Mouse (Mus musculus) cerebellum, adult 18-20 months (tissue): ENCODE measurements at regions not wholly inside any gene's neighbourhood (a gene's known extent, or its start where the extent isn't known, plus 50 kb on each side); places are given as distances from the start of the nearest gene placed in this dataset.

ENCODE experiments used
- DNase-seq, 2 experiments: peaks; one replicate each; pipeline ENCODE4 v3.0.0; 2021

DNA sequence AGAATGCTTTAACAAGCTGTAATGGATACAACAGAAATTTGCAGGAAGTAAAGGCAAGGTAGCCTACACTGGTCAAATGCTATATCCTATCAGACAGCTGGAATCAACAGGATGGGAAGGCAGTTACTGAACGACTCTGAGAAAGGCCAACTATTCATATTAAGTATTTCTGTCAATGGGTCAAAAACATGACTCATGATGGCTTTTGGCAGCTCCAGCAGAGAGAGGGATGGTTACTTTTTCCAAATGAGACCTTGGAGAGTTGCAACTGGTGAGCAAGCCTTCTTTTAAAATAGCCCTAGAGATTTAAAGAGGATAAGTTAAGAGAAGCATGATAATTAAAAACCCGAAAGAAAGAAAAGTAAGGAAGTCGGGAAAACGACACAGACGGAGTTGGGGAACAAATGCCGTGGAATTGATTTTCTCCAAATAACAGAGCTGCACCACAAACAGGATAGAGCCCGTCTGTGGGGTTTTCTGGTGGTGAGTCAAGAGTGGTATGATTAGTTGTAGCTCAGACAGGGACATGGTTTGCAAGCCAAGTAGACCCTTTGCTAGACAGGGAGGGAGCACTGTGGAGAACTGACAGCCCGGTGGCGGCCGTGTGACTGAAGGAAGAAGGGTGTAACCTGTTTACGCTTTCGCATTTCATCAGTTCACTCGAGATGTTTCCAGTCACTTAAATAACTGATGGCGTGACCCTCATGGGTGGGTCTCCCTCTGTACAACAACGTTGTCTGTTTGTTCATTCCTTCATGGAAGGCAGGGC, 3638.1 kb upstream of the Gm7489 start:
- no peak for DNase-seq

DNA sequence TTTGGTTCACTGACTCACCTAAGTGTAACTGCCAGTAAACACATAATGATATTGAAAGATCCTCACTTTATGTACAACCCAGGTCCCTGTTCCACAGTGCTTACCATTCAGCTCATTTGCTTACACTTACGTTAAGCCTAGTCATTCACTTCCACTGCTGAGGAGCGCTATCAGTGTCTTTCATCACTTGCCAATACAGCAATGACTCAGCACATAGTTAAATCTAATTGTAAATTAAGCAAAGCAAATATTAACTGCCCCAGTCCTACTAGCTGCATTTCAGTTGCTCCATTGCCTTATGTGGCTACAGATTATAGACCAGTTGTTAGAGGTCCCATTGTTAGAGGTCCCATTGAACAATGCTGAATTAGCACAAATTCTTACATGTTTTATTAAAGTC, 3624.6 kb upstream of the Gm7489 start:
- no peak for DNase-seq

DNA sequence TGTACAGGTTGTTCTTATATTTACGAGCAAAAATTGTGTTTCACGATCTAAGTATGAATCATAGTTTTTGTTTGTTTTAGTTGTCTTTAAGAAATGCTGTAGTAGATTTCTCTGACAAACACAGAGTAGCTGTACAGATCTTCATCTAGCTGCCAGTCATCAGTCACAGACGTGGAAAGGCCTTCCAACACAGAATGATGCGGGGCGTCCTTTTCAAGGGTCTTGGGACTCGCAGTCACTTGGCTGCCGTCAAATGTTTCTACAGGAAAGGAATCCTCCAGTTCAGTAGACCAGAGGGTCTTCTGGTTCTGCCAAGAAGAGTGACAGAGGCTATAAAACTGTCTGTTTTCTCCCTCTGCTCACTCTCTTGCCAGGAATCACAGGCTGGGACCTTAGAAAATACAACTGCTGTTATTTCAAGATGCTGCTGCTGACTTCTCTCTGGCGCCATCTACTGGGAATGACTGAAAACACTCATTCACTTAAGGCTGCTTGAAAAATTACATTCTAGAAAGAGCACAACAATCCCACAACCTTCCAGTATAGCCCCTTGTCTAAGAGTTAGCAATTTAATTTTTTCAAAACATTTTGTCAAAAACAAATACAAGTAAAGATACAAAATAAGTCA, 3623.3 kb upstream of the Gm7489 start:
- peak; percentile 53 for DNase-seq

DNA sequence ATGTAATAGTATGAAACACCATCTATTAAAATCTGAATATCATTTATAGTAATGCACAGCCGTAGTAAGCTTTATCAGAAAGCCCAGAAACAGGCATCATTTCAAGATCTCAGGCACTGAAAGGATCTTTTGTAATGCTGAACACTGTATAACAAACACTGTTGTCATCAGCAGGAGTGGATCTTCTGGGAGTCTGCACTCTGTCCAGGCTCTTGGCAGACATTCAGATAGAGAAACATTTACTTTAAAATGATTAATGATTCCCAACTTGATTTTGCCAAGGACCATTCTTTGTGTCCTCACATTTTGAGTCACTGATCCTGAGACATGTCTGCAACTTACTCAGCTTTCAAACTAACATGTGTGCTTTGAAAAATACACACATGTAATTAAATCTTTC, 3617.2 kb upstream of the Gm7489 start:
- DNase-seq, result no peak

DNA sequence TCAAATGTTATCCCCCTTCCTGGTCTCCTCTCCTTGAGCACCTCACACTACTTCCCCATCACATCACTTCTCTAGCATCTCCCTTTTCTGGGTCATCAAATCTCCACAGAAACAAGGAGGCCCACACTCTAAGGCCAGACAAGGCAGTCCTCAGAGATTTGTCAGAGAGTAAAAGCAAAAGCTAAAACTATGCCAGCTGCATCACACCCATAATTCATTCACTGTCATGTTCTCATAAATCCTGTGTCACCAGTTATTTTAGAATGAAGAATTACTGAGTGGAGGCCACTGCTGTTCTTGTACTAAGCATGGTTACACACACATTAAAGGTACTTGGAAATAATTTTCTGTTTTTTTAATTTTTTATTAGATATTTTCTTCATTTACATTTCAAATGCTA, 3613.1 kb upstream of the Gm7489 start:
- DNase-seq, result no peak

DNA sequence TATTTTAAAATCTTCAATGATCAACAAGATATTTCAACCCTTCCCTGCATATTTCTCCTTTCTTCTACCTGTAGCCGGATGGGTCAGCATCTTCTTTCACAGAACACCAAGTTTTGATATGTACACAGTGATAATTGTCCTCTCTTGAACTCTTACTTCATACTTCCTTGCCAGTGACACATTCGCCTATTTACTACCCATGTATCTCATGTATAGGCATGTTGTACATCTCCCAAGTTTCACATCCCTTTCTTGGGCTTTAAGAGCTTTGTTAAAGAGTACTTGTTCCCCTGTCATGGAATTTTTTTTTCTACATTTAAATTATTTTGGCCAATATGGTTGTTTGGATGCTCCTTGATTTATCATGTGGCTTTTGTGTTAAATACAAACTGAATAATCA, 3602.1 kb upstream of the Gm7489 start:
- DNase-seq, result no peak

DNA sequence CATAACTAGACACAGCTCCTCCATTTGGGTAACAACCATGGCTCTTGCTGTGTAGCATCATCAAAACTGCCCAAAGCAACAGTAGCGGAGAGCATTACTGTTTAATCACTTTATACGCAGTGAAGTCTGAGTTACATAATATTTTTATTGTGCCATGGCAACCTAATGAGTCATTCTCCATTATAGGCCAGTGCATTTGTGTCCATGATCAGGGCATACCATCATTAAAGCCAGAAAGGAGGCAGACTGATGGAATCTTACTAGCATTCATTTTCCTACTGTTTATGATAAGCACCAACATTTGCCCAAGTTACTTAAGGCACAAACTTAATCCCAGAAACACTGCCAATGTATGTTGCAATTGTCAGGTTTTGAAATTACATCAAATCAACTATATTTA, 3601.2 kb upstream of the Gm7489 start:
- DNase-seq, result no peak

DNA sequence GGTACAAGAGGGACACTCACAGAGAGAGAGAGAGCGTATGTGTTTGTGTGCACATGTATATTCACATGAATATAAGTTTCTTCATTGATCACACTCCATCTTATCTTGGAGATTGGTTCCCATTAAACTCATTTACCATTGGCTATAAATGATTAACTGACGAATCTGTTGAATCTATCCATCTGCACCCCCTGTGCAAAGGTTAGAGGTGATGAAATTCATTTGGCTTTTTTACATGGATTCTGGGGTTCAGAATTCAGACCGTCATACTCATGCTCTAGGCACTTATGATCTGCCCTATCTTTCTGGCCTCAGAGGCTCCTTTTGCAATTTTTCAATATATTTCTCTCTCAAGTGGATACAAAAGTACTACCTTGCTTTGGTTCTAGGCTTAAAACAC, 3582.9 kb upstream of the Gm7489 start:
- no peak for DNase-seq

DNA sequence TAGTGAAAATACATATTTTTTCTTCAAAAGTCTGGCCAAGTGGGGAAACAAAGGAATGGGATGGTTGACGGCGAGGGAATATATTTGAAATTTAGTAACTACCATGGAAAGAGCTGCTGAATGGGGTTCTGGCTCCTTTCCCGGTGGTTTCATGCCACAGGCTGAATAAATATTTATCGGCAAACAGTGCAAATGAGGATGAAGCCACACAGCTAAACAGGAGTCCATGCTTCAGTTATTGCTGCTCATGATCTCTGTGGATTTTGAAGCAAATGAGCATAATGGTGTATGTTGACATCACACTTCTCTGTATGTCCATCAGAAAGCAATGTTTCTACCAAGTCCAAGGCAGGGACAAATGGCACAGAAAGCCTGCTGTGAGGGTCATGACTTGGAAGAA, 3580.6 kb upstream of the Gm7489 start:
- DNase-seq, result no peak

DNA sequence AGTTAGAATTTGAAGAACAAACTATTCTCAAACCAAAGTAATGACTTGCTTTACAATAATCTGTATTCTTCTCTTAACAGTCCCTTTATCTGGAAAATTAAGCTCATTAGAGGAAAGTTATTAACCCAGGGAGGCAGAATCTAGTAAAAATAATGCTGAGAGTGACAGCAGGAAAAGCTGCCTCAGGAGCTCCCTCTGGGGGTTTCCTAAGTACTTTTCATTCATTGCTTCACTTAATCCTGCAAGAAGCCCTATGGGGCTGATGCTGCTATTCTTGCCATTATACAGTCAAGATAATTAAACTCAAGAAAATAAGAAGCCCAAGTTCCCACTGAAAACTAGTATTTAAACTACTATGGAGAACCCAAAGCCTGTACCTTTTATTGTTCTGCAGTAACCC, 3563.9 kb upstream of the Gm7489 start:
- DNase-seq, result no peak

DNA sequence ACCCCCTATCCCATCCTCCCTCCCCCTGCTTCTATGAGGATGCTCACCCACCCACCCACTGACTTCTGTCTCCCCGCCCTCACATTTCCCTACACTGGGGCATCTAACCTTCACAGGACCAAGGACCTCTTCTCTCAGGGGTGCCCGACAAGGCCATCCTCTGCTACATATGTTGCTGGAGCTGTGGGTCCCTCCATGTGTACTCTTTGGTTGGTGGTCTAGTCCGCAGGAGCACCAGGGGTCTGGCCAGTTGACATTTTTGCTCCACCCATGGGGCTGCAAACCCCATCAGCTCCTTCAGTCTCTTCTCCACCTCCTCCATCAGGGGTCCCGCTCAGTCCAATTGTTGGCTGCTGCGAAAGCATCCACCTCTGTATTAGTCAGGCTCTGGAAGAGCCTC, 3539.2 kb upstream of the Gm7489 start:
- DNase-seq, result no peak

DNA sequence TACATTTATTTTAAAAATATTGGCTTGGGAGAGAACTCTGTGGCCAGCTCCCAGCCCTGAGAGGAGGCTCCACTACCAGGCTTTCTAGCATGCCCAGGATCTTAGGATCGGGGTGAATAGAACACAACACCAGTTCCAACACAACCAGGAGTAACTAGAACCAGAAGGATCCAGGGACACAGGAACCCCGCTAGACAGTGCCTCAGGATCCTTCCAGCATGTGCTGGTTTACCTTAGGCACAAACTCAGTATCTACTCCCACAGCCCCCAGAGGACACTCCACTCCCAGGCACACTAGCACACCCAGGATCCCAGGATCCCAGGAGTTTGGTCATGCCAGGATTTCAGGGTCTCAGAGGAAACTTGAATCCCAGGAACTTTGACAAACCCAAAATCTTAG, 3537.8 kb upstream of the Gm7489 start:
- DNase-seq, result no peak

DNA sequence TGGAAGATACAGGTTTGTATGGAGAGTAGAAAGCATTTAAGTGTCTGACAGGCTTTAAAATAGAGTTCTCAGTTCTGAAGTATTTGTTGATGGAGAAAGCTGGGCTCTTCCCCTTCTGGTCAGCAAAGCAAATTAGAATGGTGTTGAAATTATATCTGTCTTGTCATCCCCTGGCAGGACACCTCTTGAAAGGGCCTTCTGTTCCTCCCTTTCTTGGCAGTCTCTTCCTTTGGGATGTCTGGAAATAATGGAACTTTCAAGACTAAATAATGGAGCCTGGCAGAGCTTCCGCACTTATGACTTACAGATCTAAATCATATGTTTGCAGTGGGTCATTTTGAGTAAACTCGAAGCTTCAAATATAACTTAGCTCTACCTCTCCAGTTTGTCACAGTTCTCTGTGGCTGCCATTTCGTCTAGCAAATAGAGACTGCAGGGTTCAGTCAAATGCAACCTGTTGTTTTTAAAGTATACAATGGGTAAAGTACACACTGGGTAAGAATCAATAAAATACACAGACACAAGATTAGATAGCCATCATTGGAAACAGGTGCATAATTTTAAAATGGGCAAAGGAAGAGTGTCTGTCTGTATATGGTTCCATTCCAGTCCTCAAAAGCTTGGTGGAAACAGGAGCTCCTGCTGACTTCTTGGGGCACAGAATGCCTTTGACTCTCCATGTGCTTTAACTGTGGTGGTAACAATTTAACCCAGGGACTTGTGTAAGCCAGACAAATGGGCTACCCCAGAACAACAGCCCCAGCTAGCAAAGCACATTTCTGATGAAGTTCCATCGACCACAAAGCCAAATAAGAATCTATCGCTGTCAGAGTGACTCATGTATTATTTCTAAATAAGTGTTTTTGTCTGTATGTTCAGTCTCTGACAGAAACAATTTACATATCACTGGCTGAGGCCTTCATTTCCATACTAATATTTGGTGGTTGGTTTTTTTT, 3524.4 kb upstream of the Gm7489 start:
- DNase-seq, result no peak

DNA sequence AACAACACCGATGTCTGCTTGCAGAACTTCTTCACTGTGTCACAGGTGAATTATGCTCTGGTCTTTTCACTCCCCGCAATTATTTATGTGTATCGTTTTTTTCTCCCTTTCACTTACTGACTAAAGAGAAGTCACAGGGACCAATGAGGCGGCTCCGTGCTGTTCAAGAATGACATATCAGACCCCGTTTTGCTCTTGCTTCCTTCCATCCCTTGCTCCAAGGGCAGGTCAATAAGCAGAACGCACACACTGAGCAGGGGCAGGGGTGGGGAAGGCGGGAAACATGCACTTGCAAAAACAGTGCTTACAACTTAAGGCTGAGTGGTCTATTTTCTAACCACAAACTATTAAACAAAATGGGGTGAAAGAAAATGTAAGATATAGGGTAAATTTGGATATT, 3523.4 kb upstream of the Gm7489 start:
- no peak for DNase-seq

DNA sequence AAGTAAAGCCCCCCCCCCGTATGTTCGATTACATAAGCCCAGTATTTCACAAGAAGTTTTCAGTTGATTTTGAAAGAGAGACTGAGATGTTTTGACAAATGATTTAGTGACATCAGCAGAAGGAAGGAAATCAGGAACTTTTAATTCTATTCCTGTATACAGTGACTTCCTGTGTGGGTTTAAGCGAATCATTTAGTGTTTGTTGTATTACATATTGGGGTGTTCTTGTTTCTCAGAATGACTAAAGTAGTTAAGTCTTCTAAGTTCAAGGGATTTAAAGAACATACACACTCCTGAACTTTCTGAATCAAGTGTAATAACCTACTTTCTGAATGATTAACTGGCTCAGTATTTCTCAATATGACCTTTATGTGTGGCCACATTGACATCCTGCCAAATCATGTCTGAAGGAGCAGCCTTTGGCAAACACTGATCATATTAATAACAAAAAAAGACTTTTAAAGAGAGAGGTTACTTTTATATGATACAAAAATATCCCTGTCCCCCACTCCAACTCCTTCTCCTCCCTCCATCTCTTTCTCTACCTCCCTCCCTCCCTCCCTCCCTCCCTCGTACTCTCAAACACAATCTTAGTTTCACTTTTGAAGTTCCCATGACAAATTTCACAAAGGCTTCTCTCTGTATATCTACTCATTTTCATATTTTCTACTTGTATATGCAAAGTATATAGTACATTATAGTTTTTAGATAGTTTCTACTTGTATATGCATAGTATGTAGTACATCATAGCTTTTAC, 3522.8 kb upstream of the Gm7489 start:
- DNase-seq, result no peak

DNA sequence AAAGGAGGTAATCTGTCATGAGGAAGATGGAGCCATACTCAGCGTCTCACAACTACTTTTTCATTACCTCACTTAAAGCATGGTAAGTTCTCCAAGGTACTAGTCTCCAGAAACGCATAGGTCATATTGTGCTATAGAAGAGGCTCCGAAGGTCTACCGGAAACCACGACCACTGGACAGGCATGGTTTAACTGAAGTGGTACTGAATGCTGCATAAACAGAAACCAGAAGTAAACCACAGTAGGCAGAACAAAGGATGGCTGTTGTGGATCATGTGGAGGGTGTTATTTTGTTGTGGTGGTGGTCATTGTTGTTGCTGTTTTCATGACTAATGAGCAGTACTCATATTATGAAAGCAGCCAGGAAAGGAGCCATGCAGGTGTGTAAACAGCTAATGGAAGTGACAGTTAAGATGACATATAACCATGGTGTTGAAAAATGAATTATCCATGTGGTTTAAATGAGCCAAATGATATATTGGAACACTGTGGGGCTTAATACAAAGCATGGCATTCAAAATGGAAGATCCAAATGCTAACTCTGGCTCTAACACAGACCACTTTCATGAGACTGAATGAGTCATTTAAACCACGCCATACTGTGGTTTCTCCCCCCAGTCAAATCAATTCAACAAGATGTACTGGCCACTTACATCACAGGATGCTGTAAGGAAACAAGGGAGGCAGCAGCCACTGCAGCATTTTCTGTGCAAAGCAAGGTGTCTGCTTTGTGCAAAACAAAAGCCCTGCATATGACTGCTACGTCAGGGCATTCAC, 3484.5 kb upstream of the Gm7489 start:
- DNase-seq, result no peak

DNA sequence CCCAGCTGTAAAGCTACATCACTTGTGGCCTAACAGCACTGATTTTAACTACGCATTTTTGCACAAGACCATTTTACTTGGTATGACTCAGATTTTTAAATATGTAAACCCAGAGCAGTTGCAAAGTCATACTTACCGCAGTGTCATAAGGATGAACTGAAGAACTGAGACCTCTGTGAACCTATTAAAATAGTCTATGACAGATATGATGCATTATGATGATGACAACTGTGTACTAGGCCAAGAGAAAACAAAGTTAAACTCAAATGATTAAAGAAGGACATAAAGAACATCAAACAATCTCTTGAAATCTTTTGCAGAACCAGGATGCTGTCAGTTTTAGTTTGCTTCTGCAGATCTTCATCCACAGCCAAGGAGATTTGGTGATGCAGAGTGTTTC, 3483.3 kb upstream of the Gm7489 start:
- no peak for DNase-seq

DNA sequence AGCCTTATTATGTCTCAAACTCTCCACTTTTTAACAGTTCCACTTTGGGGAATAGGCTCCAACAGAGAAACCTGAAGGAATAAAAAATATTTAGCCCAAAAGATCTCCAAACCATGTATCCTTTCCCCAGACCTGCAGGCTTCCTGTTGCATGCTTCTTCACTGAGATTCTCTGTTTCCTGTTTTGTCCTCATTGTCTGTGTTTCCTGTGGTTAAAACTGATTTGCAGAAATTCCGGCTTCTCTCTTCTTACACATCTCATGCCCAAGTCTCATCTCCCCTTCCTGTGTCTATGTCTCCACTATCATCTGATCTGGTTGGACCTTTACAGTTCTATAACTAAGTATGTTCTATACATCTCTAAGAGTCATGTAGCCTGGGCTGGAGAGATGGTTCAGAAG, 3482.2 kb upstream of the Gm7489 start:
- no peak for DNase-seq

DNA sequence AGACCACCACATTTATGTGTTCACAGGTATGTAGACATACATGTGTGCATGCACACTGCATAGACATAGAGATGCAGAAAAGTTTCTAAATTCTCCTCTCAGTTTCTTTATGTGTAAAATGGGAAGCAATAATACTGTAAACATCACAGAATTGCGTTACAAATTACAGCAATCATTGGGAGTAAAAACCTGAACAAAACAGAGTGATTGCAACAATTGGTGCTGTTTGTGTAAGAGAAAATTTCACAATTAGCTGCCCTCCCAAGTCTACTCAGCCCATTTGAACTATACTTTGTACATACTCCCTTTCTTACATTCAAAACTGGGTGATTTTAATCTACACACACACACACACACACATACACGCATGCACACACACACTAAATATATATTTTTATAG, 3480.8 kb upstream of the Gm7489 start:
- no peak for DNase-seq

DNA sequence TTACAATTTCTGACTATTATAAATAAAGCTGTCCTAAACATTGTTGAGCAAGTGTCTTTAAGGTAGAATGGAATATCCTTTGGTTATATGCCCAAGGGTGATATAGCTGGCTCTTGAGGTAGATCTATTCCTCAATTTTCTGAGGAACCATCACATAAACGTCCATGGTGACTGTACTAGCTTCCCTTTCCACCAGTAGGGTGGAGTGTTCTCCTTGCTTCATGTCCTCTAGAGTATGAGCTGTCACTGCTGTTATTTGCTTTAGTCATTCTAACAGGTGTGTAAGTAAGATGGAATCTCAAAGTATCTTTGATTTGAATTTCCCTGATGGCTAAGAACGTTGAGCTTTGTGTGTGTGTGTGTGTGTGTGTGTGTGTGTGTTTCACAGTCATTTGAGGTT, 3475.7 kb upstream of the Gm7489 start:
- DNase-seq, result no peak

DNA sequence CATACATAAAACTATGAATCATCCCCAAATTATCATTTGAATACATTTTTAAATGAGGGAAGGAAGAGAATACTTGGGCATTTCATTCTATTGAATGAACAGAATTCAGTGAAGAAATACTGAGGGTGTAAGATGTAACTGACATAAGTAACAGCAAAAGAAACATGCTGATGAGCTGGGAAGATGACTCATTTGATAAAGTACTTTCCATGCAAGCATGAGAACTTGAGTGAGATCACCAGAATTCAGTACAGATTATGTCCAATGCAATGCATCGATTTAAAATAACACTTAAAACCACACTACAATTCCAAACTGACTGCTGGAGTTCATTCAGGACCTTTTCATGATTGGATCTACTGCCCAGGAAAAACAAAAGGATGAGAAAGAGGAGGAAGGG, 3467.1 kb upstream of the Gm7489 start:
- DNase-seq, result no peak

DNA sequence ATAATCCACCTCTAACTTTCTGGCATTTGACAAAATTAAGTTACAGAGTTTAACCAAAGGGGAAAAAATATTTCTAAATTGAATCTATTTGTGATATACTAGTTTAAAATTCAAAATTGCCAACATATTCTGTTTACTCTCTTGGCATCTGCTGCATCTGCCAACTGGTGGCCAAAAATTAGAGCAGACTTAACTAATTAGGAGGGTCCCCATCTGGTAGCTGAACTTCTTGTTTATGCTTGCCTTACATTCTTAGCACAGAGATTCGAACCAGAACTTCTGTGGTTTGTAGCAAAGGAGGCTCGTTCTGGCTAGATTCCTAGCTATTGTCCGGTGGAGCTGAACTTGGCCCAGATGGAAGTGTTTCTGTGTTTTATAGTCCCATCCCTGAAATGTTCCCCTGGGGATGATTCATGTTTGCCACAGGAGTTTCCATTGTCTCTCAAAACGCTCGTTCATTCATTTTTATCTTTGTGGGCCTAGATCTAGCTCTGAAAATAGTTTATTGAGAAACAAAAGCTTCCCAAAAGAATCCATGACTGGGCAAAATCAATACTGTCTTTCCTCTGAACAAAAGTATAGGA, 3461.5 kb upstream of the Gm7489 start:
- DNase-seq, result no peak
